Mouse (Mus musculus) heart, adult 10 weeks (tissue): ENCODE data around the gene Tmigd3. TPM values are rescaled to one million over a fixed set of nuclear protein-coding genes. Genes with fewer than 3 reads are reported as not detected.

Source experiments
- polyA plus RNA-seq: library from polyadenylated mRNA; stranded (reverse); fragments of 350-450 nt; fragmentation: Illumina TruSeq; extraction: RNeasy Lipid Tissue Mini Kit (QIAGEN cat#74804); gene quantifications from one replicate; pipeline ENCODE4 v1.2.3, GENCODE M21; 2014; ENCODE audit warnings: low read depth, low replicate concordance

Gene Tmigd3
- not detected for polyA plus RNA-seq

GRCm38 (mm10) chr3:105870558-105870957, at the start of gene Tmigd3, which contains the start of gene Adora3:
Tmigd3 (plus strand) TSS chr3:105870903.
Adora3 (plus strand) TSS chr3:105870858.

GRCm38 (mm10) chr3:105932240-105933071, 61.8 kb downstream of the Tmigd3 start, which contains the start of gene I830077J02Rik:
I830077J02Rik (minus strand) TSS chr3:105932664.

GRCm38 (mm10) chr3:105958974-105959580, 88.4 kb downstream of the Tmigd3 start, which contains the start of gene Wdr77:
Wdr77 (plus strand) TSS chr3:105959369.

GRCm38 (mm10) chr3:105959999-105960398, 89.3 kb downstream of the Tmigd3 start, which contains the start of gene Atp5f1:
Atp5f1 (minus strand) TSS chr3:105960099.

GRCm38 (mm10) chr3:105973411-105973810, 102.7 kb downstream of the Tmigd3 start, which contains the start of gene Ovgp1:
Ovgp1 (plus strand) TSS chr3:105973711.

Other genes with a start within 250 kb of the Tmigd3 start
- 10.7 TPM for gene Ddx20, start 183.3 kb upstream of the Tmigd3 start, polyA plus RNA-seq
- gene Inka2, start 166.3 kb upstream of the Tmigd3 start, polyA plus RNA-seq: 23.0 TPM
- gene Rap1a, start 69.6 kb upstream of the Tmigd3 start, polyA plus RNA-seq: 87.1 TPM
- gene Adora3, start within 50 bp of the Tmigd3 start, polyA plus RNA-seq: 0.50 TPM
- 1.4 TPM for gene I830077J02Rik, start 61.8 kb downstream of the Tmigd3 start, polyA plus RNA-seq
- 37.5 TPM for gene Wdr77, start 88.5 kb downstream of the Tmigd3 start, polyA plus RNA-seq
- gene Atp5f1, start 89.2 kb downstream of the Tmigd3 start, polyA plus RNA-seq: 1,553 TPM
- gene Ovgp1, start 102.8 kb downstream of the Tmigd3 start, polyA plus RNA-seq: 2.3 TPM
- not detected for gene Pifo, start 143.7 kb downstream of the Tmigd3 start, polyA plus RNA-seq
- not detected for gene Chil5, start 161.9 kb downstream of the Tmigd3 start, polyA plus RNA-seq
- gene Chia1, start 242.3 kb downstream of the Tmigd3 start, polyA plus RNA-seq: not detected